Mouse (Mus musculus) myocyte (in vitro differentiated cells): ENCODE measurements at regions not wholly inside any gene's neighbourhood (a gene's known extent, or its start where the extent isn't known, plus 50 kb on each side); places are given as distances from the start of the nearest gene placed in this dataset.

Experiments used
- H3K27me3 ChIP-seq: one replicate; pipeline ENCODE4 v1.6.1; 2011; ENCODE audit not compliant: control insufficient read depth, insufficient read depth, insufficient read length
- H3K36me3 ChIP-seq: one replicate; pipeline ENCODE4 v1.6.1; 2011; ENCODE audit not compliant: control insufficient read depth, insufficient read depth
- H3K4me2 ChIP-seq: one replicate; pipeline ENCODE4 v1.6.1; 2011; ENCODE audit warnings: low read depth, control low read depth
- H3K4me3 ChIP-seq: one replicate; pipeline ENCODE4 v1.5.1; 2011; ENCODE audit warnings: mild to moderate bottlenecking, control low read depth, moderate library complexity
- H3K79me2 ChIP-seq: one replicate; pipeline ENCODE4 v1.6.1; 2011; ENCODE audit not compliant: control insufficient read depth, insufficient read depth
- H3ac ChIP-seq: one replicate; pipeline ENCODE4 v1.6.1; 2011; ENCODE audit not compliant: control insufficient read depth, insufficient read length
- CEBPB ChIP-seq: IDR thresholded peaks from 2 replicates; pipeline ENCODE4 v1.6.1; 2011; ENCODE audit warnings: mild to moderate bottlenecking, moderate library complexity; ENCODE audit not compliant: poor library complexity, insufficient read depth, severe bottlenecking
- E2F4 ChIP-seq: IDR thresholded peaks from one replicate; pipeline ENCODE4 v1.6.1; 2011; ENCODE audit warnings: mild to moderate bottlenecking, control low read depth, moderate library complexity; ENCODE audit not compliant: insufficient read depth
- MAX ChIP-seq: IDR thresholded peaks from one replicate; pipeline ENCODE4 v1.6.1; 2011; ENCODE audit warnings: low read depth, mild to moderate bottlenecking, control low read depth
- MYOD1 ChIP-seq, 3 experiments: IDR thresholded peaks; one replicate each; pipeline ENCODE4 v1.6.1; 2011; ENCODE audit warnings: control low read depth in 2 of 3, low read depth in 2 of 3, mild to moderate bottlenecking in 2 of 3, moderate library complexity in 1 of 3; ENCODE audit not compliant: insufficient read length in 2 of 3, control insufficient read depth in 1 of 3
- MYOG ChIP-seq, 3 experiments: IDR thresholded peaks; one replicate each; pipeline ENCODE4 v1.6.1; 2011; ENCODE audit warnings: control low read depth in 2 of 3, low read depth in 2 of 3, mild to moderate bottlenecking in 2 of 3; ENCODE audit not compliant: insufficient read length in 2 of 3, control insufficient read depth in 1 of 3, insufficient read depth in 1 of 3
- POLR2A ChIP-seq: IDR thresholded peaks from one replicate; pipeline ENCODE4 v1.6.1; 2011; ENCODE audit warnings: low read depth, mild to moderate bottlenecking, control low read depth, moderate library complexity; ENCODE audit not compliant: insufficient read length
- POLR2AphosphoS2 ChIP-seq: IDR thresholded peaks from one replicate; pipeline ENCODE4 v1.6.1; 2011; ENCODE audit warnings: low read depth, control low read depth; ENCODE audit not compliant: insufficient read length
- REST ChIP-seq: IDR thresholded peaks from one replicate; pipeline ENCODE4 v1.6.1; 2011; ENCODE audit warnings: mild to moderate bottlenecking, control low read depth, moderate library complexity; ENCODE audit not compliant: insufficient read depth, insufficient read length
- SRF ChIP-seq: IDR thresholded peaks from one replicate; pipeline ENCODE4 v1.6.1; 2011; ENCODE audit warnings: low read depth; ENCODE audit not compliant: control insufficient read depth, insufficient read length
- TCF12 ChIP-seq: IDR thresholded peaks from one replicate; pipeline ENCODE4 v1.6.1; 2011; ENCODE audit warnings: mild to moderate bottlenecking, control low read depth; ENCODE audit not compliant: poor library complexity, insufficient read depth, severe bottlenecking
- TCF3 ChIP-seq: IDR thresholded peaks from one replicate; pipeline ENCODE4 v1.6.1; 2011; ENCODE audit warnings: low read depth, control low read depth; ENCODE audit not compliant: insufficient read length
- USF1 ChIP-seq: IDR thresholded peaks from one replicate; pipeline ENCODE4 v1.6.1; 2011; ENCODE audit warnings: low read depth, mild to moderate bottlenecking, control low read depth, moderate library complexity

- Histone ChIP-seq H3K36me3 (no peaks in the 10 kb centered on the region), H3ac (no peak overlapping the region), H3K4me2 (no peak overlapping the region), H3K27me3 (no peaks in the 10 kb centered on the region), H3K4me3 (no peak overlapping the region), H3K79me2 (no peaks in the 10 kb centered on the region)
- TF ChIP-seq MAX, result no peak
- TF ChIP-seq REST, result no peak
- TF ChIP-seq TCF3, result no peak
- no peak for TF ChIP-seq POLR2AphosphoS2
Measured at GRCm38 (mm10) chr10:45850625-45851024, 273.0 kb downstream of the Hace1 start.

GRCm38 (mm10) chr10:45852688-45853087 lies 275.1 kb downstream of the Hace1 start:
- TF ChIP-seq POLR2A (no peak), E2F4 (no peak), USF1 (no peak), POLR2AphosphoS2 (no peak), MYOG (IDR thresholded peaks at IDR 0.05; ENCODE audit: control insufficient read depth in 1 of 3, insufficient read depth in 1 of 3, insufficient read length in 2 of 3, low read depth in 2 of 3) (no peak), MAX (no peak), TCF3 (no peak), CEBPB (no peak), REST (no peak), SRF (no peak), MYOD1 (IDR thresholded peaks at IDR 0.05; ENCODE audit: control insufficient read depth in 1 of 3, insufficient read length in 2 of 3, low read depth in 2 of 3) (no peak)
- Histone ChIP-seq H3ac (no peak overlapping the region), H3K36me3 (no peaks in the 10 kb centered on the region), H3K27me3 (no peaks in the 10 kb centered on the region), H3K79me2 (no peaks in the 10 kb centered on the region), H3K4me2 (no peak overlapping the region), H3K4me3 (no peak overlapping the region)

GRCm38 (mm10) chr10:45855514-45855913 lies 277.9 kb downstream of the Hace1 start:
- no peak overlapping the region for H3K4me3 ChIP-seq
- TF ChIP-seq POLR2A (no peak), SRF (no peak), CEBPB (no peak), E2F4 (no peak), USF1 (no peak), MYOG (IDR thresholded peaks at IDR 0.05; ENCODE audit: control insufficient read depth in 1 of 3, insufficient read depth in 1 of 3, insufficient read length in 2 of 3, low read depth in 2 of 3) (no peak)
- no peak overlapping the region for H3ac ChIP-seq
- no peaks in the 10 kb centered on the region for H3K27me3 ChIP-seq
- H3K79me2 ChIP-seq, result no peaks in the 10 kb centered on the region
- H3K4me2 ChIP-seq, result no peak overlapping the region
- H3K36me3 ChIP-seq, result no peaks in the 10 kb centered on the region

- Histone ChIP-seq H3K4me3 (no peak overlapping the region), H3K27me3 (no peaks in the 10 kb centered on the region), H3K4me2 (no peak overlapping the region), H3K79me2 (no peaks in the 10 kb centered on the region), H3K36me3 (no peaks in the 10 kb centered on the region), H3ac (no peak overlapping the region)
- no peak for TF ChIP-seq MYOG (IDR thresholded peaks at IDR 0.05; ENCODE audit: control insufficient read depth in 1 of 3, insufficient read depth in 1 of 3, insufficient read length in 2 of 3, low read depth in 2 of 3)
- no peak for TF ChIP-seq CEBPB
- no peak for TF ChIP-seq TCF12
- no peak for TF ChIP-seq MYOD1 (IDR thresholded peaks at IDR 0.05; ENCODE audit: control insufficient read depth in 1 of 3, insufficient read length in 2 of 3, low read depth in 2 of 3)
- TF ChIP-seq MAX, result no peak
- no peak for TF ChIP-seq TCF3
- TF ChIP-seq SRF, result no peak
- no peak for TF ChIP-seq USF1
- no peak for TF ChIP-seq REST
- TF ChIP-seq POLR2A, result no peak
- no peak for TF ChIP-seq E2F4
- no peak for TF ChIP-seq POLR2AphosphoS2
Measured at GRCm38 (mm10) chr10:45859137-45859536, 281.5 kb downstream of the Hace1 start.

GRCm38 (mm10) chr10:45859909-45860308 lies 282.3 kb downstream of the Hace1 start:
- no peaks in the 10 kb centered on the region for H3K36me3 ChIP-seq
- no peak overlapping the region for H3K4me2 ChIP-seq
- no peaks in the 10 kb centered on the region for H3K27me3 ChIP-seq
- no peak overlapping the region for H3K4me3 ChIP-seq
- TF ChIP-seq POLR2A (no peak), MAX (no peak), CEBPB (no peak), TCF3 (no peak), E2F4 (no peak), MYOD1 (IDR thresholded peaks at IDR 0.05; ENCODE audit: control insufficient read depth in 1 of 3, insufficient read length in 2 of 3, low read depth in 2 of 3) (no peak), TCF12 (no peak), USF1 (no peak), POLR2AphosphoS2 (no peak), REST (no peak), SRF (no peak), MYOG (IDR thresholded peaks at IDR 0.05; ENCODE audit: control insufficient read depth in 1 of 3, insufficient read depth in 1 of 3, insufficient read length in 2 of 3, low read depth in 2 of 3) (no peak)
- no peak overlapping the region for H3ac ChIP-seq
- H3K79me2 ChIP-seq, result no peaks in the 10 kb centered on the region
